Mouse (Mus musculus): ENCODE results near the gene Arhgef18.
A peak's percentile ranks its signal among the peaks of the same experiment; 100 is the strongest.

Gene Arhgef18

GRCm38 (mm10) chr8:3464309-3464708 lies 71.5 kb downstream of the Arhgef18 start:
- DNase-seq, result peak; percentile 72

GRCm38 (mm10) chr8:3467006-3467885 lies 74.4 kb downstream of the Arhgef18 start, which contains the start of gene Pex11g:
TSS of gene Pex11g (minus strand) at chr8:3467680.
- peak; percentile 91 for DNase-seq

DNA sequence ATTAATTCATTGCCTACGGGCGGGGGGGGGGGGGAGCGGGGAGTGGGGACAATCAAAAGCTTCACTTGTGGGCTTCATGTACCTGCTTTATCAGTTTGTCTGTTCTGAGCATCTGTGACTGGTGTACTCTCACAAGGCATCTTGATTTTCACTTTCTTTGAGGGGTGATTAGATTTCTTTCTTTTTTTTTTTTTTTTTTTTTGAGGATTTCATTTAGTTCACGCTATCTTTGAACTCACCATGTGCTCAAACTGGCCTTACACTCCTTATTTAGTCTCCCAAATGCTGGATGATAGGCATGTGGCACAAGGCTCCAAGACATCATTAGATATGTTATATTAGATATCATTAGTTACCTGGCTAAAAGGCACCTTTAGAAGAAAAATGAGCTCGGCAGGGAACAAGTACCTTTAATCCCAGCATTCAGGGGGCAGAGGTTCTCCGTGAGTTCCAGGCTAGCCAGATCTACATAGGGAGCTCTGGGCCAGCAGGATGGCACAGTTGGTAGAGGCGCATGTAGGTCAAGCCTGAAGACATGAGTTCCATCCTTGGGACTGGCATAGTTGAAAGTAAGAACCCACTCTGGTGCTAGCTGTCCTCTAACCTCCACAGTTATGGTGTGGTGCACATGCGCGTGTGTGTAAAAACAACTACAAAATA lies 75.2 kb downstream of the Arhgef18 start:
- no peak for DNase-seq

DNA sequence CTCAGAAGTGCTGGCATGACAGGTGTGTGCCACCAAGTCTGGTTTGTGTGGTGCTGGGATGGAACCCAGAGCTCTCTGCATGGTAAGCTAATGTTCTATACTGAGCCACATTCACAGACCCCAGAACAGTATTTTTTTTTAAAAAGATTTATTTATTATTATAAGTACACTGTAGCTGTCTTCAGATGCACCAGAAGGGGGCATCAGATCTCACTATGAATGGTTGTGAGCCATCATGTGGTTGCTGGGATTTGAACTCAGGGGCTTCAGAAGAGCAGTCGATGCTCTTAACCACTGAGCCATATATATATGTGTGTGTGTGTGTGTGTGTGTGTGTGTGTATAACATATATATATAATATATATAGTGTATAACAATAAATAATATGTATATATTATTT lies 76.0 kb downstream of the Arhgef18 start:
- DNase-seq, result no peak

GRCm38 (mm10) chr8:3470562-3470961 lies 77.8 kb downstream of the Arhgef18 start, which contains the start of gene Tex45:
TSS of gene Tex45 (plus strand) at chr8:3470862.
- DNase-seq, result no peak

- DNase-seq, result no peak
Measured at GRCm38 (mm10) chr8:3475715-3476429, 83.1 kb downstream of the Arhgef18 start.

DNA sequence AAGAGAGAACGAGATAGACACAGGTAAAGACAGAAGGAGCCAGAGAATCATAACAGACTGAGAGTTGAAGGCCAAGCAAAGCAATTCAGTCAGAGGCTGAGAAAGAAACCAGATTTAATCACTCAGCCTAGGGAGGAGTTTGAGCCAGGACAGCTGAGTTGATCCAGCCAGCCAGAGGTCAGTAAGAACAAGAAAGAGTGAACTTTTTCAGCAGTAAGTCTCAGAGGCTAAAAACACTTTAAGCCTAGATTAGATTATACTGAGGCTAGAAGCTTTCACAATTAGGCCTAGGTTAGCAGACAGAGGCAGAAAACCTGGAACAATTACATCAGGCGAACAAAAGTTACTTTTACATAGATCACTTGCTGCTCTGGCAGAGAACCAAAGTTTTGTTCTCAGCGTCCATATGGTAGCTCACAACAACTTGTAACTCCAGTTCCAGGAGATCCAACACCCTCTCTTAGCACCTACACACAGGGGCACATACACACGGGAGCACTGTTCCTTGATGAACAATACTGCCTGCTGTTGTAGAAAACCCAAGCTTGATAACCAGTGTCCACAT lies 87.5 kb downstream of the Arhgef18 start:
- no peak for DNase-seq

DNA sequence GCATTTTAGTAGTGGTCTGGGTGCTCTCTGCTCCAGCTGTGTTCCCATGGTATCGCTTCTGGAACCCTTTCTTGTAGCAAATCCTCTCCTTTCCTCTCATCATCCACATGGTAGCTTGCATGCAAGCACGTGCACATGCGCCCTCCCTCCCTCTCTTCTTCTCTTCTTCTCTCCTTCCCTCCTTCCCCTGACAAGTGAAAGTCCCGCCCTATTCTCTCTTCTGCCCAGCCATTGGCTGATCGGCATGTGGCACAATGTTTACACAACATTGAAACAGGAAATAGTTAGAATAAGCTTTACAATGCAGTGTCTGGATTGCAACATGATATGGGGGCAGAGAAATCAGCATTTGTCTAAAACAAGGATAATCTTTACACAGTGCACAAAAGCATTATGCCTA lies 88.8 kb downstream of the Arhgef18 start:
- no peak for DNase-seq

- DNase-seq, result no peak
Measured at GRCm38 (mm10) chr8:3482240-3482740, 89.5 kb downstream of the Arhgef18 start.

GRCm38 (mm10) chr8:3483546-3483945 lies 90.7 kb downstream of the Arhgef18 start:
- no peak for DNase-seq

- DNase-seq, result no peak
Measured at GRCm38 (mm10) chr8:3485192-3485591, 92.4 kb downstream of the Arhgef18 start.

DNA sequence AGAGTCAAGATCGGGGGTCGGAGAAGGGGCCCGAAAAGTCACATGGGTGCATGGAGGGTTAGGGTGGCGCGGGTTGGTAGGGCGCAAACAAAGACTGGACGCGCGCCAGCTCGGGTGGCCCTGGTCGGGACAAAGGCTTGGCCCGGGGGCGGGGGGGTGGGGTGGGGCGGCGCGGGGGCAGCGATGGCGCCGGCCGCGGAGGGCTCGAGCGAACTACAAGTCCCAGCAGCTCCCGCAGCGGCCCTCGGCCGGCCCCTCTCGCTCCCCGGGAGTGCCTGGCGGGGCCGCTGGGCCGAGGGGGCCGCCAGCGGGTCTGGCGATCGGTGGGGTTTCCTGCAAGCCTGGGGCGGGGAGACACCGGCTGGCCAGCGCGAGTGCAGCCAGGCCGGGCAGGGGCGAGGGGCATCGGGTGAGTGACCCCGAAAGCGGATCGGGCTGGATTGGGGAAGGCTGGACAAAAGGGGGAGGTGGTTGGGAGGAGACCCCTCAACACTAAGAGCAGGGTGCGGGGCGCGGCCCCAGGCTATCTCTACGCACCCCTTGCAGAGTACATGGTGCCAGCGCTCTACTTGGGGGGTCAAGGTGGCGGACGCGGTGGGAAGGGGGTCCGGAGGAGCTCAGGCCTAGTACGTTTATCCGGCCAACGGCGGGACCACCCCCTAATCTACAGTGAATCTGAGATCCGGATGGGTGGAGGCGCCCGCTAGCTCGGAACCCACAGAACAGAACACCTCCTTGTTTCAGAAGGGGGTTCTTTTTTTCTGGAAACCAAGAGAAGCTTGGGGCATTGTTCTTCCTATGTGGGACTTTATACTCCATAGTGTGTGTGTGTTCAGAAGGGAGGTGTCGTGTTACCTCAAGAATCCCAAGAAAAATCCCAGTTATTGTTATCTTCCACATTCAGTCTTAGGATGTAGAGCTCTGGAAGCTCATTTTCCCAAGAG lies 100.4 kb downstream of the Arhgef18 start, which contains the start of gene Zfp358:
Zfp358 (plus strand) TSS at position 238 of the 944 bp plus-strand sequence.
- DNase-seq, result peak; percentile 82

- DNase-seq, result no peak
Measured at GRCm38 (mm10) chr8:3493845-3494208, 101.0 kb downstream of the Arhgef18 start.

- DNase-seq, result no peak
Measured at GRCm38 (mm10) chr8:3495578-3496427, 103.0 kb downstream of the Arhgef18 start.

DNA sequence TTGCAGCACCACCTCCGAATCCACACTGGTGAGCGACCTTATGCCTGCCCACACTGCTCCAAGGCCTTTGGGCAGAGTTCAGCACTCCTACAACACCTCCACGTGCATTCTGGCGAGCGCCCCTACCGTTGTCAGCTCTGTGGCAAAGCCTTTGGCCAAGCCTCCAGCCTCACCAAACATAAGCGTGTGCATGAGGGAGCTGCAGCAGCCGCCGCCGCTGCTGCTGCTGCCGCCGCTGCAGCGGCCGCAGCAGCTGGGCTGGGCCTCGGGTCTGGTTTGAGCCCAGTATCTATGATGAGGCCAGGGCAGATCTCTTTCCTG lies 103.6 kb downstream of the Arhgef18 start:
- no peak for DNase-seq

DNA sequence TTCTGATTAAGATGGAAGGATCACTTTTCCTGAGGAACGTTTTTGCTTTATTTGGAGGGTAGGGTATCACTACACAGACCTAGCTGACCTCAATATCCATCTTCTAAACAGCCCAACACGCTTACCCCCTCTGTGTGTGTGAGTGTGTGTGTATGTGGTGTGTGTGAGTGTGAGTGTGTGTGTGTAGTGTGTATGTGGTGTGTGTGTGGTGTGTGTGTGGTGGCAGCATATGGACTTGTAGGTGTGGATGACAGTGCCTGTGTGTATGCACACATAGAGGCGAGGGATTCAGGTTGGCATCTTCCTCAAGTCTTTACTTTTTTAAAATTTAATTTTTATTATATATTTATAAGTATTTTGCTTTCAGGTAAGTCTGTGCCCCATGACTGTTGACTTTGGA lies 105.8 kb downstream of the Arhgef18 start:
- DNase-seq, result no peak

- DNase-seq, result no peak
Measured at GRCm38 (mm10) chr8:3499751-3500150, 106.9 kb downstream of the Arhgef18 start.

DNA sequence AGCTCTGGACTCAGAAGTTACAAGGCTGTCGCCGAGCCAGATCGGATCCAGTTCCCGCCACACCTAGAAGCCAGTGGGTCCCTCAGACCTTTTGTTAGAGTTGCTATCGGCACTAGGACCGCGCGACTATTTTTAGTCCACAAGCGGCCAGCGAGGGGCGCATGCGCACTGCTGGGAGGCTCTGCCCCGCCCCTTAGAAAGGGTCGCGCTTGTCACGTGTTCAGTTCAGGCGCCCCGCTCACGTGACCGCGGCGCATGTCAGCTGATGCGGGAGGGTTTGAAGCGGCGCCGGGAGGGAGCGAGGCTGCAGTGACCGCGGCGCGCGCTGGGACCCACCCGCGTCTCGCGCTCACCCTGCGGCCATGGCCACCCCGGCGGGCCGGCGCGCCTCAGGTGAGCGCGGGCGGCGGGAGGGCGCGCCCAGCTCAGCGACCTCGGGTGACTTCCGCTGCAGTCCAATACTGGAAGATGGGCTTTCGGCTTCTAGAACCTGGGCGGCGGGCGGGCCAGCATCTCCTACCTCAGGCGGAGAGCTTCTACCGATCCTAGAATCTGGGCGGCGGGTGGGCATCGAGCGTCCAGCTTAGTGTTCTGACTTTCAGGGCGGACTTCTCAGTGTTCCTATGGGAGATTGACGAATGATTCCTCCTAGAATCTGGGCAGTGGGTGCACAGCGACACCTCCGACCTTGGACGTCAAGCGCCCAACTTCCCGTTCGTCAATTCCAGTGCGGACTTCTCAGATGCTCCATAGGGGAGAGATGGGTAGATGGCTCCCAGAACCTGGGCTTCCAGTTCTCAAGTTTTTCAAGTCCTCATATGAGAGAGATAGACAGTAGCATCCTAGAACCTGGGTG lies 107.7 kb downstream of the Arhgef18 start, which contains the start of gene Mcoln1:
Mcoln1 (plus strand) TSS at position 223 of the 856 bp plus-strand sequence.
- peak; percentile 98 for DNase-seq

DNA sequence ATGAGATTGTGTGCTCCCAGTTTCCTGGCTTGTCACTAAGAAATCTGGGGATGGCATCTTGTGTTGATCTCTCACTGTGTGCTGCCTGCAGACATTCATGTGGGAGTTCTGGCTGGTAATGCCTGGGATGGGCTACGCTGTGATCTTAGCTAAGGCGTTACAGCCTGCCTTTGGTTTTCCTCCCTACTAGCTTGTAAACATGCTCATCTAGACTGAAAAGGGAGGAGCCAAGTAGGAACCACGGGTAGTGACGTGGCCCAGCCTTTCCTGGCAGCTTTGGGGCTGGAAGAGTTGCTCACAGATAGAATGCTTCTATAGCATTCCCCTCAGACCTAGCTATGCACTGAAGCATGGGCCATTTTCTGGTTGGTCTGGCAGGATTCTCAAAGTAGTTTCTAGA lies 109.4 kb downstream of the Arhgef18 start:
- no peak for DNase-seq
